Mouse (Mus musculus): Measurements from ENCODE around the gene Pde7b. TPM values are rescaled to one million over a fixed set of nuclear protein-coding genes. Genes with fewer than 3 reads are reported as not detected.

Gene Pde7b
- polyA plus RNA-seq, 1 experiment from 2014 or later: 2.3 TPM

DNA sequence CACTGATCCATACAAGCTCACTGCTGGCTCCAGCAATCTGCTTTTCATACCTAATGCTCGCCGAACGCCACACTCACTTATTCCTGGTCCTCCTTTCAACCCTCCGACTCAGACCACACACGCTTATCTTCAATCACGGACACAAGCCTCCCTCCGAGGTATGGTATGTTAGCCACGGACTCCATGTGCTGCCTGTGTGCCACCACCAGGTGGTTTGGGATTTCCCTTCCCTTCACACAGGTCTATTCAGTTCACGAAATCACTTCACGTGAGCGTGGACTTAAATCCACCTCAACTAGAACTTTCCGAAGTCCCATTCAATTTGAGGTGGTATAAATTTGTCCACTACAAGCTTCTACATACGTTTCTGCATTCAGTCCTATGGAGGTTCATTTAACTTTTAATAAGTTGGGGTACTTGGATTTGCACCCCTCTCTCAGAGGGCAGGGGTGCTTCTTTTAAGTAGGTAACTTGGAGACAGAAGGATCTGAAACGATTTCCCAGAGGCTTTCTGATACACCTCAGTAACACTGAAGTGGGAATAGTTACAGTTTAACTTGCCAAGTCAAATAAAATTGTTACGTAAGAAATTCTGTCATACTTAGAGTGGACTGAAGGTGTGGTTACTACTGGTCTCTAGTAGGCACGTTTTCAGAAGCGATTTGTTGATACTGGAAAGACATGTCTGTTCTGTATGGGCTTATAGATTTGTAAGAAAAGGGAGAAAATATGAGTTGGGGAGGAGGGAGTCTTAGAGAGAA, 221.4 kb downstream of the Pde7b start:
- 93% methylated on average over 17 of the region's 17 CpGs for WGBS
- Histone ChIP-seq H3K4me2 (replicated peaks) (no peak overlapping the region), H3K27me3 (no peaks in the 10 kb centered on the region), H3K9ac (replicated peaks) (no peak overlapping the region), H3K9me3 (no peaks in the 10 kb centered on the region; the same call in 1 of the 2 replicates), H3K4me1 (replicated peaks) (no peaks in the 10 kb centered on the region), H3K27ac (no peak overlapping the region), H3K36me3 (no peaks in the 10 kb centered on the region), H3K4me3 (replicated peaks) (no peak overlapping the region)
- no peak for ATAC-seq

GRCm38 (mm10) chr10:20501221-20501620, 223.7 kb downstream of the Pde7b start:
- H3K9me3 ChIP-seq: no peaks in the 10 kb centered on the region; the same call in 1 of the 2 replicates
- H3K4me1 ChIP-seq (replicated peaks): no peaks in the 10 kb centered on the region
- H3K4me2 ChIP-seq (replicated peaks): no peak overlapping the region
- H3K36me3 ChIP-seq: no peaks in the 10 kb centered on the region
- no peak overlapping the region for H3K4me3 ChIP-seq (replicated peaks)
- no peaks in the 10 kb centered on the region for H3K27me3 ChIP-seq
- no peak overlapping the region for H3K9ac ChIP-seq (replicated peaks)
- ATAC-seq: no peak
- no peak overlapping the region for H3K27ac ChIP-seq
- 88% methylated on average over 6 of the region's 6 CpGs for WGBS

- Histone ChIP-seq H3K4me2 (replicated peaks) (no peak overlapping the region), H3K4me3 (replicated peaks) (no peak overlapping the region), H3K27me3 (no peaks in the 10 kb centered on the region), H3K4me1 (replicated peaks) (peaks cover 8% of the 10 kb centered on the region), H3K27ac (no peak overlapping the region), H3K9ac (replicated peaks) (no peak overlapping the region), H3K9me3 (no peaks in the 10 kb centered on the region), H3K36me3 (no peaks in the 10 kb centered on the region)
- ATAC-seq: no peak
- 96% methylated on average over 4 of the region's 4 CpGs for WGBS
Measured at GRCm38 (mm10) chr10:20495051-20495450, 229.8 kb downstream of the Pde7b start.

DNA sequence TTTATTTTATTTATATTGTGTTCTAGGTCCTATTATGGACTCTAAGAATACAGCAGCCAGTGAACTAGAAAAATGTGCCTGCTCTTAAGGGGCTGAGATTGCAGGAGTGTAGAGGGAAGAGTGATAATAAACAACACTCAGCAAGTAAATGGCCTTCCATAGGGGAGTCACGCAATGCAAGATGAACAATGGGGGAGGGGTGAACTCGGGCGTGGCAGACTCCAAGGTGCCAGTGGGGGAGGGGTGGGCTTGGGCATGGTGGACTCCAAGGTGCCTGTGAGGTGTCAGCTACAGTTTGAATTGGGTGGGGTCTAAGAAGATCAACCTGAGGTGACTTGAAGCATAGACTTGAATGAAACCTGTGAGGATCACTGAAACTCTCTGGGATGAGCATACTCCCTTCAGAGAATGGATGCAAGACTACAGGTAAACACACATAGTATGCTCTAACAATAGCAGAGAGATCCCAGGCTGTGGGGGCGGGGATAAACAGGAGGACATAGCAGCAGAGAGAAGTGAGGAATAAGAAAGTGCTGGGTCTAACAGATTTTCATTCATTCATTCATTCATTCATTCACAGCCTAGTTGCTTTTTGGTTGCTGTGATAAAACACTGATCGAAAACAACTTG, 230.9 kb downstream of the Pde7b start:
- ATAC-seq: no peak
- Histone ChIP-seq H3K9ac (replicated peaks) (no peak overlapping the region), H3K36me3 (no peaks in the 10 kb centered on the region), H3K4me2 (replicated peaks) (no peak overlapping the region), H3K4me3 (replicated peaks) (no peak overlapping the region), H3K9me3 (no peaks in the 10 kb centered on the region), H3K27me3 (no peaks in the 10 kb centered on the region), H3K4me1 (replicated peaks) (peaks cover 8% of the 10 kb centered on the region), H3K27ac (no peak overlapping the region)
- WGBS: 81% methylated on average over 5 of the region's 5 CpGs

DNA sequence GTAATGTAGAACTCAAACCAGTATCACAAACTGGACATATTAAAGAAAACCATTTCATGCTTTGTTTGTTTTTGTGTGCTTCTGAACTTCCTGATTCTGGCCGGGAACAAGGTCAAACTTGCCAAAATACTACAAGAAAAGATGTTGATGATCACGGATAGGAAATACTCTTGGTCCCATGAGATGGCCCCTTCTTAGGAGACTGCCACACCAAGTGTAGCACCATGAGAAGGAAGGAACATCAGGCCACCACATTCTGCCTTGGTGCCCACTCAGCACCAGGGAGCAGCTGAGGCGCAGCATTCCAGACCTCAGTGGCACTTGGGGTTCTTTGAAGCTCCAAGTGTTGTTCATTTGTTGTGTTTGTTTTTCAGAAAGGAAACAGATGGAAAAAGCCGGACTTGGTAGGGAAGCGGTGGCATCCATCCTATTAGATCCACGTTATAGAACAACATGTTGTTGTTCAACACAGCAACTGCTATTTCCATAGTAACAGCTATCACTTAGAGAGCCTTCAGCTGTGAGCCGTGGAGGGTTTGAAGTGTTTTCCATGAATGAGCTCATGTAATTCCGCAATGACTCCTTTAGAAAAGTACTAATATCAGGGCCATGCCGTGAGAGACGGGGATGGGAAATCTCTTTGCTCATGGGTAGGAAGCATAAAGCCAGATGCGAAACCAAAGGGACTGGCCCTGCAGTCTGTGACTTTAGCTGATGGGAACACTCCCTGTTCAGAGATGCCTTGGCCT, 232.5 kb downstream of the Pde7b start:
- Histone ChIP-seq H3K27ac (0 out of 2 replicates have a peak overlapping the region, but pooled peaks have one; percentile 16), H3K4me1 (replicated peaks) (peaks cover 8% of the 10 kb centered on the region), H3K4me2 (replicated peaks) (no peak overlapping the region), H3K36me3 (no peaks in the 10 kb centered on the region), H3K27me3 (no peaks in the 10 kb centered on the region), H3K9me3 (no peaks in the 10 kb centered on the region), H3K9ac (replicated peaks) (no peak overlapping the region), H3K4me3 (replicated peaks) (no peak overlapping the region)
- ATAC-seq: no peak
- WGBS: 70% methylated on average over 11 of the region's 11 CpGs

DNA sequence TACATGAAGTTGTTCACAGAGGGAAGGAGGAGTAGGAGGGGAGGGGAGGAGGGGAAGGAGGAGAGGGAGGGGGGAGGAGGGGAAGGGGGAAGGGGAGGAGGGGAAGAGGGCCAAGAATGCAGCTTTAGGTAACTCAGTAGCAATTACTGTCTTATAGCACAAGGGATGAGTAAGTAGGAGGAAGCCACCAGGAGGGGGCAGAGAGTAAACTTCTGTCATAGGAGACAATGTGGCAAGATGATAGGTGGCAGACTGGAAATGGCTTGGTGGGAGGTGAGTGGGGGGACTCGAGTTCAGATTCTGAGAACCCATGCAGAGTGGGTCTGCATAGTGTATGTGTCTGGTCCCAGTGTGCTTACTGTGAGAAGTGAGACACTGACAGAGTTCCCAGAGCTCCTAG, 234.1 kb downstream of the Pde7b start:
- Histone ChIP-seq H3K4me2 (replicated peaks) (no peak overlapping the region), H3K27me3 (no peaks in the 10 kb centered on the region), H3K27ac (no peak overlapping the region), H3K36me3 (no peaks in the 10 kb centered on the region), H3K4me1 (replicated peaks) (peaks cover 8% of the 10 kb centered on the region), H3K4me3 (replicated peaks) (no peak overlapping the region), H3K9ac (replicated peaks) (no peak overlapping the region), H3K9me3 (no peaks in the 10 kb centered on the region)
- no peak for ATAC-seq
- 70% methylated on average over 1 of the region's 1 CpGs for WGBS

DNA sequence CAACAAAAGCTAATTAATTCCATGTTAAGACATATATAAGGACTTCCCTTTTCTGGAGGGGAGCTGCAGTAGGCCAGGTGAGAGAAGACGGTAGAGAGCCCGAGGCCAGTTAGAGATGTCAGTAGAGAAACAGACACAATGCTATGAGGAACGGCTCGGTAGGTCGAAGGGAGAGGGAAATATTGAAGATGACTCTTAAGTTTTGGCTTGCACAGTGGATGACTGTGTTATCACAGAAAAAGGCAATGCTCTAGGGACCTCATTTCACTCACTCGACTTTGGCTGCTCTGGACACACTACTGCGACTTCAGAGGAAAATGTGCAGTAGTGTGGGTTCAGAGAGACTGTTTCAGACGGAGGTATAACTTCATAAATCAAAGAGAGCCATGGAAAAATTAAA, 234.6 kb downstream of the Pde7b start:
- Histone ChIP-seq H3K4me3 (replicated peaks) (no peak overlapping the region), H3K9me3 (no peaks in the 10 kb centered on the region), H3K4me1 (replicated peaks) (peaks cover 8% of the 10 kb centered on the region), H3K9ac (replicated peaks) (no peak overlapping the region), H3K27me3 (no peaks in the 10 kb centered on the region), H3K36me3 (no peaks in the 10 kb centered on the region), H3K27ac (no peak overlapping the region), H3K4me2 (replicated peaks) (no peak overlapping the region)
- no peak for ATAC-seq
- WGBS: 87% methylated on average over 8 of the region's 8 CpGs

DNA sequence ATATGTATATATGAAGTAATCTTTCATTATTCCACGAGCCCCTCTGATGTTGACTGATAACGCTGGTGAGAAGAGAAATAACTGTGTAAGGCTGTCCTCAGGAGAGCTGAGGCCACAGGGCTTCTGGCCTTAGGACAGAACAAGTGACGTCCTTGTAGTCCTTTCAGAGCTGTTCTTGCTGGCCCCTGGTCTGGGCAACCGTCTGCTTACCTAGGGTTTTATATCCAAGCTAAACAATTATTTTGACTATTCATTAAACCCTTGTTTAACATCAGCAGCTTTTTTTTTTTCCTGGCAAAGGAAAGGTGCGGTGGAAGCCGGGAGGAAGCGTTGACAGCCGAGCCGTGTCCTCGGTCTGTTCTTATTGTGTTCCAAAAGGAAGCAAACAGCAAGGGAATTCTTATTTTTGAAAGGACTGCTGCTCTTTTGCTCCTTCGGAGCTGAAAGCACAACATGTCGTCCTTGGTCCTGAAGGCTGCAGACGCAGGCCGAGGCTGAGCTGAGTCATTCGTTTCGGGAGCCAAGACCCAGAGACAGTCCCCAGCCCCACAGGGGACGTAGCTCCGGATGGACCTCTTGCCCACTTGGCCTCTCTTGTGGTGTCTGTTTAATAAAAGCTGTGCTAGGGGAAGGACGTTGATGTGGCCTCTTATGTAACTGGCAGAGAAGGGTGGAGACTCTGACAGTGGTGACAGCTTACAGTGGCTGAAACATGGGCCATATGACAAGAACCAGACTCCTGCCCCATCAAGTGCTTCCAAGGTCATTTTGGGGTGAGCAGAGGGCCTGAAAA, 238.2 kb downstream of the Pde7b start:
- 86% methylated on average over 19 of the region's 19 CpGs for WGBS
- Histone ChIP-seq H3K9me3 (no peaks in the 10 kb centered on the region), H3K9ac (replicated peaks) (no peak overlapping the region), H3K4me1 (replicated peaks) (no peaks in the 10 kb centered on the region), H3K4me3 (replicated peaks) (no peak overlapping the region), H3K27ac (no peak overlapping the region), H3K36me3 (no peaks in the 10 kb centered on the region), H3K27me3 (no peaks in the 10 kb centered on the region), H3K4me2 (replicated peaks) (no peak overlapping the region)
- no peak for ATAC-seq

DNA sequence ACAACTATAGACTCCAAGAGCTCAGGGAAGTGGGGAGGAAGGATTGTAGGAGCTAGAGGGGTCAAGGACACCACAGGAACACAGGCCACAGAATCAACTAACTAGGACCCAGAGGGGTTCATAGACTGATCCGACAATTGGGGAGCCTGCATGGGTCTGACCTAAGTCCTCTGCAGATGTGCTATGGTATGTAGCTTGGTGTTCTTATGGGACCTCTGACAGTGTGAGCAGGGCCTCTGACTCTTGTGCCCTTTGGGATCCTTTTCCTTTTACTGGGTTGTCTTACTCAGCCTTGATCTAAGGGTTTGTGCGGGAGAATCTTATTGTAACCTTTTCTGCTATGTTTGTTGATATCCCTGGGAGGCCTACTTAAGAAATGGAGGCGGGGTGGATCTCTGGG, 239.1 kb downstream of the Pde7b start:
- 74% methylated on average over 3 of the region's 3 CpGs for WGBS
- H3K27me3 ChIP-seq: no peaks in the 10 kb centered on the region
- no peaks in the 10 kb centered on the region for H3K9me3 ChIP-seq
- H3K4me3 ChIP-seq (replicated peaks): no peak overlapping the region
- H3K4me1 ChIP-seq (replicated peaks): no peaks in the 10 kb centered on the region
- no peaks in the 10 kb centered on the region for H3K36me3 ChIP-seq
- H3K27ac ChIP-seq: no peak overlapping the region
- no peak overlapping the region for H3K4me2 ChIP-seq (replicated peaks)
- H3K9ac ChIP-seq (replicated peaks): no peak overlapping the region
- no peak for ATAC-seq

GRCm38 (mm10) chr10:20479481-20479880, 245.4 kb downstream of the Pde7b start:
- Histone ChIP-seq H3K9ac (replicated peaks) (no peak overlapping the region), H3K9me3 (no peaks in the 10 kb centered on the region), H3K4me3 (replicated peaks) (no peak overlapping the region), H3K4me2 (replicated peaks) (no peak overlapping the region), H3K4me1 (replicated peaks) (peaks cover 7% of the 10 kb centered on the region), H3K27me3 (no peaks in the 10 kb centered on the region), H3K36me3 (no peaks in the 10 kb centered on the region), H3K27ac (no peak overlapping the region)
- WGBS: 87% methylated on average over 8 of the region's 8 CpGs
- no peak for ATAC-seq

DNA sequence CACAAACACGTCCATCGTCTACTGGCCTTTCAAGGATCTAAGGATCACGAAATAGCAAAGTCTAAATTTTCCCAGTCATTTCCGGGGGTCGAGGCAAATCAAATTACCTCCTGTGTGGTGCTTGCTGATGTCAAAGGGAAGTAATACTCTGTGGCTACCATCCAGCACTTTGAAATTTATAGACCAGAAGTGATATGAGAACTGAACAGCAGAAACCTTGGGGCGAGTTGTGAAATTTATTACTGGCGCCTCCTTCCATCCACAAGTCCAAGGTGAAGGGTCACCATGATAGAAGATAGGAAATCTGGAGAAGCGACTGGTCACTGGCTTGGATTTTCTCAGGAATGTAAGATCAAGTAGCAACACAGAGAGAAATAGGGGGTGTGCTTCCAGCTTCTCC, 246.4 kb downstream of the Pde7b start:
- ATAC-seq: no peak
- H3K4me3 ChIP-seq (replicated peaks): no peak overlapping the region
- H3K4me1 ChIP-seq (replicated peaks): peaks cover 13% of the 10 kb centered on the region
- H3K27ac ChIP-seq: no peak overlapping the region
- 86% methylated on average over 8 of the region's 8 CpGs for WGBS
- no peaks in the 10 kb centered on the region for H3K36me3 ChIP-seq
- H3K9ac ChIP-seq (replicated peaks): no peak overlapping the region
- H3K4me2 ChIP-seq (replicated peaks): no peak overlapping the region
- H3K9me3 ChIP-seq: no peaks in the 10 kb centered on the region
- H3K27me3 ChIP-seq: no peaks in the 10 kb centered on the region

GRCm38 (mm10) chr10:20474831-20475230, 250.0 kb downstream of the Pde7b start:
- Histone ChIP-seq H3K27me3 (no peaks in the 10 kb centered on the region), H3K36me3 (no peaks in the 10 kb centered on the region), H3K9ac (replicated peaks) (no peak overlapping the region), H3K4me2 (replicated peaks) (no peak overlapping the region), H3K4me3 (replicated peaks) (no peak overlapping the region), H3K9me3 (no peaks in the 10 kb centered on the region), H3K4me1 (replicated peaks) (peaks cover 13% of the 10 kb centered on the region), H3K27ac (peak overlapping the region; percentile 51)
- 18% methylated on average over 7 of the region's 7 CpGs for WGBS
- ATAC-seq: peak; percentile 85
